Mouse (Mus musculus) gastrocnemius, adult 18-20 months (tissue): Measurements from ENCODE around the gene Gm28230. TPM values are rescaled to one million over a fixed set of nuclear protein-coding genes. Genes with fewer than 3 reads are reported as not detected.

Experiments
- DNase-seq: peaks from one replicate; pipeline ENCODE4 v3.0.0; 2021; ENCODE audit warnings: low spot score
- microRNA-seq: library from miRNA; unstranded; fragments of <30 nt; microRNA quantifications from one replicate; pipeline ENCODE4 v1.2.0, GENCODE M21; 2021
- total RNA-seq, 2 experiments: library from RNA; stranded (reverse); gene quantifications; 2 replicates each; pipeline ENCODE4 v1.2.3; 2021

The Gm28230 gene
- total RNA-seq, 2 experiments from 2014 or later: 0.07 to 0.19 TPM

GRCm38 (mm10) chr2:74762522-74763244, 36.2 kb downstream of the Gm28230 start, which contains the start of gene Hoxd1:
Gene Hoxd1 (plus strand): TSS chr2:74762980.
- no peak for DNase-seq

DNA sequence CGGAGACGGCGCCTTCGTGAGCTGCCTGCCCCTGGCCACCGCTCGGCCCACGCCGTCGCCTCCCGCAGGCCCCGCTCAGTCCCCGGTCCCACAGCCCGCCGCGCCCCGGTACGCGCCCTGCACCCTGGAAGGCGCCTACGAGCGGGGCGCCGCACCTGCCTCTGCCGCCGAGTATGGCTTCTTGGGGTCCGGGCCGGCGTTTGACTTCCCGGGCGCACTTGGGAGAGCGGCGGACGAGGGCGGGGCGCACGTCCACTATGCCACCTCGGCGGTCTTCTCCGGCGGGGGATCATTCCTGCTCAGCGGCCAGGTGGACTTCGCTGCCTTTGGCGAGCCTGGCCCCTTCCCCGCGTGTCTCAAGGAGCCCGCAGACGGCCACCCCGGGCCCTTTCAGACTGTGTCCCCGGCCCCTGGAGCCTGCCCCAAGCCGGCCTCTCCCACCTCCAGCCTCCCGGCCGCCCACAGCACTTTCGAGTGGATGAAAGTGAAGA, 36.8 kb downstream of the Gm28230 start:
- DNase-seq: no peak

DNA sequence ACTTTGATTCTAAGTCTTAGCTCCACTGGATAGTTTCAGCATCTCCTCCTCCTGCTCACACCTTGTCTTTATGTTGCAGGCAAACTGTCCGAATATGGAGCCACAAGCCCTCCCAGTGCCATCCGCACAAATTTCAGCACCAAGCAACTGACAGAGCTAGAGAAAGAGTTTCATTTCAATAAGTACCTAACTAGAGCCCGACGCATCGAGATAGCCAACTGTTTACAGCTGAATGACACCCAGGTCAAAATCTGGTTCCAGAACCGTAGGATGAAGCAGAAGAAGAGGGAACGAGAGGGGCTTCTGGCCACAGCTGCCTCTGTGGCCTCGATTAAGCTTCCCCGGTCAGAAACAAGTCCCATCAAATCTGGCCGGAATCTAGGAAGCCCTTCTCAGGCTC, 37.4 kb downstream of the Gm28230 start:
- no peak for DNase-seq

GRCm38 (mm10) chr2:74774359-74774758, 47.8 kb downstream of the Gm28230 start:
- no peak for DNase-seq

- no peak for DNase-seq
These were observed 51.2 kb downstream of the Gm28230 start for GRCm38 (mm10) chr2:74777536-74778275.

DNA sequence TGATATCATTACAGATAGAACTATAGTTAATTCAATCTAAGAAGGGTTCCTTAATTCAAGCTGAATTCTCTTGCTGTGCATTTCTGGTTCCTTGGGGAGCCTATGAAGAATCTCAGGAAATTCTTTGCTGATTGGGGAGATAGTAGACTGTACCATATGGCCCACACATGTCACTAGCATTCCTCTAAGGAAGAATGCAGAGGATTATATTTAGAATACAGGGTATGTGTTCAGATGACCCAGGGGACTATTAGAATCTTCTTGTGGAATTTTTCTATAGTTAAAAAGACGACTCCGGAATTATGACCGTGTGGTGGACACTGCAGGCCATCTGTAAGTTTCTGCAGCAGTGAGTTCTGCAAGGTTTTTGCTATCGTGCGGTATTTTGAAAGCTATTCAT, 54.9 kb downstream of the Gm28230 start:
- DNase-seq: no peak

GRCm38 (mm10) chr2:74795531-74795930, 69.0 kb downstream of the Gm28230 start:
- DNase-seq: peak; percentile 15

Small RNA genes lying within 50 kb of the gene (microRNA-seq; reads per million reads assigned to microRNA genes)
- gene Gm44463: not detected
- 31,031 reads per million, percentile 98 among the genes with 10 or more reads in this experiment for gene Mir10b

Other genes starting within 250 kb of the Gm28230 start
- gene Lnpk, start 147.3 kb upstream of the Gm28230 start, total RNA-seq: 10 to 100 TPM; 61.9 to 67.5 TPM
- gene Evx2, start 67.2 kb upstream of the Gm28230 start, total RNA-seq: not detected
- not detected for gene Hoxd13, start 58.4 kb upstream of the Gm28230 start, total RNA-seq
- not detected for gene Hoxd12, start 51.7 kb upstream of the Gm28230 start, total RNA-seq
- not detected for gene Hoxd11, start 47.2 kb upstream of the Gm28230 start, total RNA-seq
- 1 to 10 TPM; 5.0 to 6.1 TPM for gene Hoxd10, start 34.8 kb upstream of the Gm28230 start, total RNA-seq
- 10 to 100 TPM; 17.0 to 18.1 TPM for gene Hoxd9, start 29.0 kb upstream of the Gm28230 start, total RNA-seq
- 10 to 100 TPM; 32.2 to 40.3 TPM for gene Hoxd8, start 22.1 kb upstream of the Gm28230 start, total RNA-seq
- gene Hoxd3, start 14.8 kb upstream of the Gm28230 start, total RNA-seq: not detected
- gene Hoxd4, start 14.8 kb upstream of the Gm28230 start, total RNA-seq: 1 to 10 TPM; 1.0 to 1.3 TPM
- not detected for gene Hoxd1, start 36.3 kb downstream of the Gm28230 start, total RNA-seq
- 10 to 100 TPM; 30.7 to 38.1 TPM for gene Mtx2, start 99.1 kb downstream of the Gm28230 start, total RNA-seq